Mouse (Mus musculus) hindbrain, embryonic 10.5 days (tissue): ENCODE data around the gene Calhm3. TPM values are rescaled to one million over a fixed set of nuclear protein-coding genes. Genes with fewer than 3 reads are reported as not detected.
"Not testable (repeated sequence)": the region's sequence is repeated elsewhere in the genome, so short reads cannot be mapped to it uniquely, and the experiment has no call there.

Experiments used
- DNase-seq: peaks from one replicate; pipeline ENCODE4 v3.0.0-alpha.2; 2017; ENCODE audit warnings: low spot score
- H3K27ac ChIP-seq: fragments of 300-500 bp; sonication (generic); 2 replicates; pipeline ENCODE4 v1.5.1; 2016; ENCODE audit warnings: mild to moderate bottlenecking, moderate library complexity
- H3K27me3 ChIP-seq: fragments of 300-500 bp; sonication (generic); 2 replicates; pipeline ENCODE4 v1.6.1; 2016; ENCODE audit warnings: mild to moderate bottlenecking; ENCODE audit not compliant: poor library complexity, insufficient read depth, severe bottlenecking
- H3K36me3 ChIP-seq: fragments of 300-500 bp; sonication (generic); 2 replicates; pipeline ENCODE4 v1.6.1; 2016; ENCODE audit warnings: mild to moderate bottlenecking, moderate library complexity
- H3K4me1 ChIP-seq: fragments of 300-500 bp; sonication (generic); replicated peaks from 2 replicates; pipeline ENCODE4 v1.6.1; 2016; ENCODE audit warnings: mild to moderate bottlenecking
- H3K4me3 ChIP-seq: fragments of 300-500 bp; sonication (generic); 2 replicates; pipeline ENCODE4 v1.5.1; 2016; ENCODE audit warnings: mild to moderate bottlenecking, moderate library complexity
- H3K9me3 ChIP-seq: fragments of 300-500 bp; sonication (generic); 2 replicates; pipeline ENCODE4 v1.6.1; 2016; ENCODE audit warnings: mild to moderate bottlenecking, moderate library complexity
- WGBS: fragments of 180-500 bp; shearing (Covaris S2); methylation state at CpG from one replicate; pipeline ENCODE4 v1.1.7; 2016; 5-methylcytosine and 5-hydroxymethylcytosine counted together
- polyA plus RNA-seq: library from polyadenylated mRNA; unstranded; fragments of >200 nt; fragmentation: Nextera tagmentation; extraction: Ambion mirVana; gene quantifications from 2 replicates; pipeline ENCODE4 v1.2.1, GENCODE M21; 2016

Gene Calhm3
- polyA plus RNA-seq, 1 experiment from 2014 or later: not detected

DNA sequence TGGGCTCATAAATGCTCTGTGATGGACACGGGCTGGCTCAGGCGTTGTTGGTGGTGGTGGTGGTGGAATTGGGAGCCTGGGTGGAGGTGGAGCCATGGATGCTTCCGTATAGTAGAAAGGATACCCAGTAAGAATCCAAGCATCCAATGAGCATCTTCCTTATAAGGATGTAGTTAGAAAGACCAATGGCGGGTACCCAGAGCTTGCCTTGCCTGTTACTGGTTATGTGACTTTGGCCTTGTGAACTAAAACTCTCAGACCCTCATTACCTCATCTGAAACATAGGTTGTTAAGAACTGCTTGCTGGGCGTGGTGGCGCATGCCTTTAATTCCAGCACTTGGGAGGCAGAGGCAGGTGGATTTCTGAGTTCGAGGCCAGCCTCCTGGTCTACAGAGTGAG lies 3.8 kb downstream of the Calhm3 start:
- Histone ChIP-seq H3K9me3 (no peaks in the 10 kb centered on the region), H3K27me3 (peaks cover 31% of the 10 kb centered on the region), H3K4me3 (no peak overlapping the region), H3K27ac (no peak overlapping the region), H3K4me1 (no peaks in the 10 kb centered on the region; the same call in 1 of the 2 replicates), H3K36me3 (no peaks in the 10 kb centered on the region)
- 87% methylated on average over 7 of the region's 7 CpGs for WGBS
- no peak for DNase-seq

- DNase-seq: no peak
- Histone ChIP-seq H3K27ac (0 out of 2 replicates have a peak overlapping the region, but pooled peaks have one; percentile 23), H3K9me3 (no peaks in the 10 kb centered on the region), H3K27me3 (peaks cover 31% of the 10 kb centered on the region), H3K36me3 (no peaks in the 10 kb centered on the region), H3K4me1 (no peaks in the 10 kb centered on the region; the same call in 1 of the 2 replicates), H3K4me3 (peak overlapping the region; percentile 50)
- WGBS: 61% methylated on average over 12 of the region's 12 CpGs
These were observed 5.5 kb downstream of the Calhm3 start for GRCm38 (mm10) chr19:47152062-47152369.

DNA sequence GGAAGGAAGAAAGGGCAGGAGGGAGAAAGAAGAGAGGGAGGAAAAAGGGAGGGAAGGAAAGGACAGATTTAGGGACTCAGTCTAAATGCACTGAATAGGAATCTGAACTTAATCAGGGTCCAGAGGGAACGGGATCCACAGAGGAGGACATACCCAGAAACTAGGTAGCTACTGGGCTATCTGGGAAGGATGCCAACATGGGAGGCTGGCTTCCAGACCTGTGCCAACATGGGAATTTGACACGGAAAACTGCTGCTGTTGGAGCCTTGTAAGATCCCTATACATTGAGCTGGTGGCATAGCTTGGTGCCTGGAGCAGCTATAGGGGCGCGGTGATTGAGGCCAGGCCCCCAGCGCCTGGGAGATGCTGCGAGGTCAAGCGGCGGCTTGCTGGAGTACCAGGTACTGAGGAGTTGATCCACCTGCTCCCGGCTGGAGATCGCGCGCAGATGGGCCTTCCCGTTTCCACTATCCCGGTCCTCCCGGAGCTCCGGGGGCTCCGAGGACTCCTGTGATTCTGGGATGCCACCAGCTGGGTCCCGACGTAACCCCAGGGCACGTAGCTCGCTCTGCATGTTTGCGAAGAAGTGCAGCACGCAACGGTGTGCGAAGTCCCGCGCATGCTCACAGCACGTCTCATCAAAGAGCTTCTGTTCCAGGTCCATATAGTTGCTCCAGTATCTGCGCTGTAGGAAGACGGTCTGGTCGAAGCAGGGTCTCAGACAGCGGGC lies 6.1 kb downstream of the Calhm3 start:
- Histone ChIP-seq H3K4me3 (peak overlapping the region; percentile 50), H3K9me3 (no peaks in the 10 kb centered on the region), H3K27me3 (peaks cover 31% of the 10 kb centered on the region), H3K36me3 (no peaks in the 10 kb centered on the region), H3K27ac (peak overlapping the region; percentile 23; the same call in 1 of the 2 replicates), H3K4me1 (no peaks in the 10 kb centered on the region; the same call in none of the 2 replicates)
- 25% methylated on average over 32 of the region's 32 CpGs for whole genome bisulfite sequencing
- DNase-seq: peak; percentile 22

GRCm38 (mm10) chr19:47149854-47150253 lies 7.7 kb downstream of the Calhm3 start:
- Histone ChIP-seq H3K4me3 (no peak overlapping the region), H3K9me3 (no peaks in the 10 kb centered on the region), H3K4me1 (no peaks in the 10 kb centered on the region; the same call in none of the 2 replicates), H3K27ac (no peak overlapping the region), H3K27me3 (peaks cover 31% of the 10 kb centered on the region), H3K36me3 (no peaks in the 10 kb centered on the region)
- DNase-seq: no peak
- 66% methylated on average over 4 of the region's 4 CpGs for WGBS

DNA sequence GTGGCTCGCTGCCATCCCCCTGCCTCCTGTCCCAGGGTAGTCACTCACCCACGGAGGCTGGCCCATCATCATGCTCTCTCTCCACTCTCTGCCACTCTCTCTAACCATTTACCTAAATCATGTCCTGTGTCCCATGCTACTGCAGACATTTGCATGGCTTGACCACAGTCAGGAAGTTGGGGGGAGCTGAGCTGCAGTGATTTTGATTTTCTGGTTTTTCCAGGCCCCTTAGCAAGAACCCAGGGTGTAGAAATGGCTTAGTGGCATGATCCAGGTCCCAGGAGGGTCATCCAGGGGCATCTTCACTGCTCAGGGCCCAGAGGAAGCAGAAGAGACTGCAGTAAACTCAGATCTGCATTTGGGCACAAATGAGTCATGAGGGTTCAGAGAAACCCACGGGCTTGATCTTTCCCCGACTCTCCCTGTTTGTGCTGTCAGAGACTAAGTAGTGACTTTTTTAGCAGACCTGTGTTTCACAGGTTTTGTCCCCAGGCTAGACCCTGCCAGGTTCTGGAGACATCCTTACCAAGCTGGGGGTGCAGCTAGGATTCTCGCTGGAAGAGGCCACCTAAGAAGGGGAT lies 9.2 kb downstream of the Calhm3 start:
- no peaks in the 10 kb centered on the region for H3K36me3 ChIP-seq
- H3K27ac ChIP-seq: no peak overlapping the region
- peaks cover 31% of the 10 kb centered on the region for H3K27me3 ChIP-seq
- H3K4me1 ChIP-seq: peaks cover 3% of the 10 kb centered on the region
- DNase-seq: no peak
- H3K9me3 ChIP-seq: no peaks in the 10 kb centered on the region
- no peak overlapping the region for H3K4me3 ChIP-seq
- WGBS: 84% methylated on average over 5 of the region's 5 CpGs

DNA sequence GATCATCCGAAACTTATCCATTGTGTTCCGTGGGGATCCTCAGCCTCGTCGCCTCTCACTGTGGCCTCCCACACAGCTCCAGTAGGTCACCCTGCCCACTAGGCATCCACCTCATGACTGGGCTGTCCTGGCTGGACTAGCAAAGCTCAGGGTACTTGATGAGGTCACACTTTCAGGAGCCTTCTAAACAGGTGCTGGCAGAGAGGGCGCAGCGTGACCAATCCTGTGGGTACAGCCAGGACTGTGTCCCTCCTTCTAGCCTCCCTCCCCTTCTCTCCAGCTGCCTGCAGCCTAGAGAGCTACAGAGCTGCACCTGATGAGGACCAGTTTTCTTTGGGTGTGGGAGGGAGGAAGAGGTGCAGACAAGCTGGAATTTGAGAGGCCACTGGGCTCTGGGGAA lies 13.4 kb downstream of the Calhm3 start, which contains the start of gene Calhm1:
TSS of gene Calhm1 (minus strand) at position 101 of the 400 bp plus-strand sequence.
- no peak for DNase-seq
- H3K9me3 ChIP-seq: no peaks in the 10 kb centered on the region
- H3K4me3 ChIP-seq: no peak within 1 kb of the TSS
- peaks cover 3% of the 10 kb centered on the region; the same call in 1 of the 2 replicates for H3K4me1 ChIP-seq
- no peaks in the 10 kb centered on the region for H3K36me3 ChIP-seq
- H3K27me3 ChIP-seq: peaks cover 2% of the 10 kb centered on the region; the same call in 1 of the 2 replicates
- H3K27ac ChIP-seq: no peak within 1 kb of the TSS
- WGBS: 92% methylated on average over 6 of the region's 6 CpGs

DNA sequence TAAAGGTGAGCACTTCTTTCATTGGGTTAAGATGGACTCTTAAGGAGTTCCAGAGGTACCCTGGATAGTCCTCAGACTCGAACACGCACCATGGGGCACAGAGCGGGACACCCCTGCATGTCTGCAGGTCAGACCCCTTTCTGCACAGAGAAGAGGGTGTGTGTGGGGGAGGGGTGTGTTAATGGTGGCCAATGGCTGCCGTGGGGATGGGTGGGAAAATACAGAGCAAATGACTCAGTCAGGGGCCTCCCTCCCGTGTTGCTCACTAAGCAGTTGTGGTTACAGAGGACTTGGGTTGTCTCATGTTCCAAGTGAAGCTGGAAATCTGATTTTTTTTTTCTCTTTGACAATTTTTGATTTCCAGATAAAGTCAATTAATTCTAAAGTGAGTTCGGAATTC lies 15.1 kb downstream of the Calhm3 start:
- 81% methylated on average over 6 of the region's 6 CpGs for WGBS
- Histone ChIP-seq H3K27me3 (peaks cover 19% of the 10 kb centered on the region), H3K36me3 (no peaks in the 10 kb centered on the region), H3K27ac (no peak overlapping the region), H3K4me1 (peaks cover 19% of the 10 kb centered on the region), H3K4me3 (no peak overlapping the region), H3K9me3 (no peaks in the 10 kb centered on the region)
- no peak for DNase-seq

DNA sequence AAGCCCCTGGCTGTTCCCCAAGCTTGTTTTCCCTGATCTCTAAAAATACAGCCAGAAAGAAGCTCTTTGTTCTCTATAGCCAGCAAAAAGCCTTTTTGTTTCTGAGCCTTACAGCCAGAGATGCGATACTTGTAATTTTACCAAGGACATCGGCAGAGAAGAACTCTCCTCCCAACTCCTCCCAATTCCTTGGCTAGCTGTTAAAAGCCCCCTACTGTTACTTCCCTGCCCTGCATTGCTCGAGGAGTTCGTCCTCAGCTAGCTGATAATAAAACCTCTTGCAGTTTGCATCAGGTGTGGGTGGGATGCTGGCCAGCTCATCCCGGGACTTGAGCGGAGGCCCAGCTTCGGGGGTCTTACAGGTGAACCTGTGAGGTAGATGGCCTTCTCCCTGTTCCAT lies 18.0 kb downstream of the Calhm3 start:
- Histone ChIP-seq H3K27me3 (peaks cover 20% of the 10 kb centered on the region), H3K4me1 (peaks cover 35% of the 10 kb centered on the region)
- not testable (repeated sequence) for H3K27ac ChIP-seq, H3K4me3 ChIP-seq, DNase-seq, H3K36me3 ChIP-seq, H3K9me3 ChIP-seq
- WGBS: 42% methylated on average over 7 of the region's 7 CpGs

- Histone ChIP-seq H3K27me3 (peaks cover 20% of the 10 kb centered on the region), H3K27ac (peak within 1 kb of the TSS; percentile 84), H3K4me1 (peaks cover 32% of the 10 kb centered on the region), H3K9me3 (no peaks in the 10 kb centered on the region), H3K36me3 (peaks cover 6% of the 10 kb centered on the region), H3K4me3 (peak within 1 kb of the TSS; percentile 45)
- DNase-seq: peak; percentile 45
- 9% methylated on average over 28 of the region's 28 CpGs for WGBS
These were observed 19.7 kb downstream of the Calhm3 start, which contains the start of gene Calhm2 for GRCm38 (mm10) chr19:47137771-47138421. TSS of gene Calhm2 (minus strand) at chr19:47138294.

GRCm38 (mm10) chr19:47137051-47137581 lies 20.4 kb downstream of the Calhm3 start:
- Histone ChIP-seq H3K27ac (peak overlapping the region; percentile 84), H3K4me3 (peak overlapping the region; percentile 45), H3K4me1 (peaks cover 32% of the 10 kb centered on the region), H3K27me3 (peaks cover 20% of the 10 kb centered on the region), H3K9me3 (no peaks in the 10 kb centered on the region), H3K36me3 (peaks cover 14% of the 10 kb centered on the region)
- DNase-seq: no peak
- WGBS: 52% methylated on average over 6 of the region's 6 CpGs

- H3K4me1 ChIP-seq: peaks cover 32% of the 10 kb centered on the region
- peak overlapping the region; percentile 50; the same call in 1 of the 2 replicates for H3K27ac ChIP-seq
- H3K4me3 ChIP-seq: no peak overlapping the region
- WGBS: 88% methylated on average over 5 of the region's 5 CpGs
- H3K27me3 ChIP-seq: peaks cover 20% of the 10 kb centered on the region
- no peak for DNase-seq
- H3K9me3 ChIP-seq: no peaks in the 10 kb centered on the region
- H3K36me3 ChIP-seq: peaks cover 24% of the 10 kb centered on the region
These were observed 21.4 kb downstream of the Calhm3 start for GRCm38 (mm10) chr19:47136170-47136569.

DNA sequence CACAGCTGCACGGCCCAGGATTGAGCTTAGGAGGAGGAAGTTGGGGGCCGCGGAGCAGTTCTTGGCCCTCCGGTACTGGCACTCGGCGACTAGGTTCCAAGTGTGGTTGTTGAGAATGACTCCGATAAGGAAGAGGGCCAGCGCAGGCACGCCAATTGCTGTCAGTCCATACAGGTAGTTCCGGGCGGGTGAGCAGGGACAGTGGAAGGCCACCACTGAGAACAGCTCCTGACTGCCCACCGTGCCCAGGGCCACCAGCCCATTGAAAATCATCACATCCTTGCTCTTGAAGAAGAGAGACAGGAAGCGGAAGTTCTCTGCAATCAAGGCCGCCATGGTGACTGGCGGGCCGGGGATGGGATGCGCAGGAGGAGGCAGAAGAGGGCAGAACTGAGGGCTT lies 22.0 kb downstream of the Calhm3 start:
- Histone ChIP-seq H3K27ac (peak overlapping the region; percentile 50; the same call in 1 of the 2 replicates), H3K4me3 (no peak overlapping the region), H3K27me3 (peaks cover 20% of the 10 kb centered on the region), H3K4me1 (peaks cover 32% of the 10 kb centered on the region), H3K36me3 (peaks cover 30% of the 10 kb centered on the region), H3K9me3 (no peaks in the 10 kb centered on the region)
- 88% methylated on average over 17 of the region's 17 CpGs for whole genome bisulfite sequencing
- no peak for DNase-seq
